Mouse (Mus musculus): Measurements from ENCODE around the gene Uap1.
A peak's percentile ranks its signal among the peaks of the same experiment; 100 is the strongest.

Uap1 gene

DNA sequence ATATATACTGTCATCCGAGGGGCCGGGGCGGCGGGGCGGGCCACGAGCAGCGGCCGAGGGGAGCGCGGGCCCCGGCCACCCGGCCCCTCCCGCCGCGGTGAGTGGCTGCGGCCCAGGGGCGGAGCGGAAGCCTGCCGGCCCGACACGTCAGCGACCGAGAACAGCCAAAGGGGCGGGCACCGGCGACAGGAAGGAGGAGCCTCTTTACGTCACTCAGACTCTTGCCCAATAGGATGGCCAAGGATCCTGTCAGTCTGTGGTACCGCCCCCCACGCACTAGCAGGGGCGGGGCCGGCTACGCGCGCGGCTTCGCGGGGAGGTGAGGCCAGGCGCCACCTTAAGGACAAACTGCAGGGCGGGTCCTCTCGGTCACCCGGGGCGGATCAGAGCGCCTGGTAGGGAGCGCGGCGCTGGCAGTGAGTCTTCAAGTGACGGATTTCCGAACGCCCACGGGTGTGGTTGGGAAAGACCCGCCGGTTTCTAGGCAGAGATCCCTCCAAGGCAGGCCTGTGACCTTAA lies at the start of gene Uap1:
Gene Uap1 (minus strand): TSS at position 144 of the 519 bp plus-strand sequence.
- DNase-seq (ENCODE audit: low read depth) = peak; percentile 100

DNA sequence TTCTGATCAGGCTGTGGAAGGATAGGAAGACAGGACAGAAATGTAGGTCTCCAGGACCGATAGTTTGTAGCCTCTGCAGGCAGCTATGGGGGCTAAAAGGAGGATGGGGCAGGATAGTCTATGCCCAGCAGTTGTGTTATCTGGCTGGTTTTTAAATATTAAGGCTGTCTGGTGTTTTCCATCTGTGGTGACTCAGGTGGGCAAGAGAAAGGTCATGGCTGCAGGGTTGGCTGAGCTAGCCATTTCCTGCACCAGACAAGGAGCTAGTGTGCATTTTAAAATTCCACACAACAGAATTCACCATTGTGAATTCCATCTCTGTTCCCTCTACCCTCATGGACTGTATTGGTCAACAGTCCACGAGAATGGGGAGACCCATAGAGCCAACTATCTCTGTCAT lies 48.5 kb upstream of the Uap1 start:
- no peak for DNase-seq (ENCODE audit: low read depth)

DNA sequence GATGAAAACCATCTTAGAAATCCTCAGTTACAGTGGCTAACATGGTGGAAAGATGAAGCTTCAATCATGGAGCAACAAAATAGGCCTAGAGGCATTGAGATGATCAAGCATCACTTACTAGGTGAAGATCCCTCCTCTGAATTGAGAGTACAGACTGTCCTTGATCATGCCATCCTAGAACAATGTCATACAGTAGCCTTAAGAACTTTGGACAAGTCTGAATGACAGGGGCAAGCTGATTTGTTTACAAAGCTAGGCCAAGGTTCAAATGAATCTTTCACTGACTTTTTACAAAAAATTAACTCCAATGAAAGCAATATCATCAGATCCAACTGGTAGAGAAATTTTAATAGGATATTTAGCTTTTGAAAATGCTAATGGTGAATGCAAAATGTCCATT lies 45.6 kb upstream of the Uap1 start:
- DNase-seq (ENCODE audit: low read depth) = no peak

DNA sequence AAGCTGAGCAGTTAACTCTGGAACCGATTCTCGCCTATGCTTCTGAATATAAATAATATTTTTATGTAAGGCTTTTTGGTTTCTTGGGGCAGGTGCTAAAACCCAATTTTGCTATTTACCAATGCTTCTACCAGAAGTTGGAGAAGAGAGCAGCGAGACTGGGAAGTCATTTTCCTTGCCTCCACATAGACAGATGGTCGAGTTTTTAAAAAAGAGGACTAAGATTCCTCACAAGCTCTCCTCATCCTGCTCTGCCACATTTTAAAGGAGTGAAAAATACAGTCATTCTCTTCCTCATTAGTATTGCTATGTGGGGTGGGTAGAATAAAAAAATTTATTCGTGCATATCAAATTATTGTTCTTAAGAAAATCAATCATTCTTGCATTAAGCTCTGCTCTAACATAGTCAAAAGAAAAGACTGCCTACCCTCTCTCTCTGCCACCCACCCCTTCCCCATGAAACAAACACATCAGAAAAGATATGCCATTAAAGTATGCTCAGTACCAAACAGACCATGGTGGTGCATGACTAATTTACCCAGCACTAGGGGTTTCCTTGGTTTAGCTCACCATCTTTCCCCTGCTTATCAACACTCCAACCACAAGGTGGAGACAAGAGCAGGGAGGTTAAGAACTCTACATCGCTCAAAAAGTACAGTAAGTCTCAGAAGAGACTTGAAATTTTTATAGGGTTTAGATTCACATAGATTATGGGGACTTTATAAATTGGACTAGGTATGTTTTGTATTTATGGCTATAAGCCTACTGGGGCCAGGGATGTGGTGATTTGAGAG lies 43.5 kb upstream of the Uap1 start:
- peak; percentile 71 for DNase-seq (ENCODE audit: low read depth)

DNA sequence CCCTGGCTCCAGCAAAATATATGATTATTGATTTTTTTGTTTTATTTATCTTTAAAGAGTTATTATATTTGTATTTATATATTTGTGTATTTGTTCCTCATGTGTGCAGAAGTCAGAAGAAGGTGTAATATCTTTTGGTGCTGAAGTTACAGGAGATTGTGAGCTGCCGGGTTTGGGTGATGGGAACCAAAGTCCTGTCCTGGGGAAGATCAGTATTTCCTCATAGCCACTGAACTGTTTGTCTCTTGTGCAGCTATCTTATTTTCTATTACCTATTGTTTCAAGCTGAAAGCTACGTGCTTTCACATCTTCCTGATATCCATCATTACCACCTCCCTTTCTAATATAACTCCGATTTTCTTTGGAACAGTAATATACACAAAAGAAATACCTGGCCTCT lies 40.8 kb upstream of the Uap1 start:
- DNase-seq (ENCODE audit: low read depth) = no peak

DNA sequence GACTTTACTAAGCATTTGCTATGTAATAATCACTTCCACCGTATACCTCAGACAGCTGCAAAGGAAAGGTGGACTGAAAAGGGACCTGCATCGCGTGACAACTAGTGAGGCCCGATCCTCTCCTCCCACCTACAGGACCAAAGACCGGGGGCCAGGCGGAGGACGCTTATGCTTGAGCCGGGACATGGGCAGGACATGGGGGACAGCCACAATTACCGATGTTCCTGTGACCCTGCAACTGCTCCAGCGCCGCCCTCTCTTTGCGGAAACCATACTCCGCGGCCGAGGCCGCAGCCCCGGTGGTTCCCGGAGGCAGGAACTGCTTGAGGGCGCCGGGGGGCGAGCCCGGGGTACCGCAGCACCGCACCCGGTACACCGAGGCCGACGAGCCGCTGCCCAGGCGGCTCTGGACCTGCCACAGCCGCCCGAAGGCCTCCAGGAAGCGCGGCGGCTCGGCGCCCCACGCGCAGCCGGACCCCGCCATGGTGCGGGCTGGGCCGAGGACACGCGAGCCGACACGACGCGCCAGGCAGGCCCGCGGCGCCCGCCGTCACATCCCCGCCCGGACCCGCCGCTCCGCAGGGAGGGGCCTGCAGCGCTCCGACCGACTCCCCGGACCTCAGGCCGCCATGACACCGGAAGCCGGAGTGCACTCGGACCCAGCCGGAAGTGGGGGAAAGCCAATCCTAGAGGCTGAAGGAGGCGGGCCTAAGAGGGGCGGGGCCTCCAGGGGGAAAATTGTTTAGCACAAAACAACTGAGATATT lies 40.2 kb upstream of the Uap1 start, which contains the start of gene Uhmk1:
Gene Uhmk1 (minus strand): TSS at position 641 of the 766 bp plus-strand sequence.
- peak; percentile 87 for DNase-seq (ENCODE audit: low read depth)

DNA sequence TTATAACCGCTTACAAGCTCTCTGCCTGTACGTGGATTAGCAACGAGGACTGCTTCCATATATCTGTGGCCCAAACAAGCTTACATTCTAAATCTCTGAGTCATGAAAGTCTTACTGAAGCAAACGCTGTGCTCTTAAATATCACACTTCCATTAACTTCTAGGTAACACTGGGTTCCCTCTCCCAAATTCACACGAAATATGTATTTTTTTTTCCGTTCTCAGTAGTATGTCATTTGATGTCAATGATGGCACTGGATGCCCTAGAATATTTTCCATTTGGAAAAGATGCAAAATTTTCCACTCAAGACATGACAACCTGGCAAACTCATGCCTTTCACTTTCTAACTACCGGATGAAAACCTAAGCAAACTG lies 39.6 kb upstream of the Uap1 start:
- DNase-seq (ENCODE audit: low read depth) = no peak

DNA sequence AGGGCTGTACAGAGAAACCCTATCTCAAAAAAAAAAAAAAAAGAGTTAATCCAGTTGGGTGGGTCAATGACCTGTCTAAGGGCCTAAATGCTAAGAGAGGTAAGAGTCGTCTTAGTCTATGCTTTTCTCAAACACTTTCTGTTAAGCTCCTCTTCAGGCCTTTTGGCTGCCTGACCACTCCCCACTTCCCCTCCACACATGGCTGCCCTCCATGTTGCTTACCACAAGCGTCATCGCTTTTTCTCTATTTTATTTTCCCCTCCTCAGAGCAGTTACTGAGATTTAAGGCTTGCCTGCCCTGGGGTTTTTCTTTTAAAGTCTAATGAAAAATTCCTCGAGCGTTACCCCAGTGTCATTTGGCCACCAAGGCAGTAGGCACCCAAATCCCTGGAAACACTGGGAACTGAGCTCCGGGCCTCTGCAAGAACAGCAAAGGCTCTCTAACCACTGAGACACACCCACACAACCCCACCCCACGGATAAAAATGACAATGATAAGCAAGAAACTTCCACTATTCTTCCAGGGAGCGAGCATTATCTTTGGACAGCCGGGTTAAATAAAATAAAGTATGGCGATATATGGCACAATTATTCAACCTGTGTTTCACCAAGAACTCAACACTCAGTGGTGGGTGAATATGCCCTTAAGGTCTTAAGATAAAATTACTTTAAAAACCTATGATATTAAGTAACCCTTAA lies 38.6 kb upstream of the Uap1 start:
- no peak for DNase-seq (ENCODE audit: low read depth)

DNA sequence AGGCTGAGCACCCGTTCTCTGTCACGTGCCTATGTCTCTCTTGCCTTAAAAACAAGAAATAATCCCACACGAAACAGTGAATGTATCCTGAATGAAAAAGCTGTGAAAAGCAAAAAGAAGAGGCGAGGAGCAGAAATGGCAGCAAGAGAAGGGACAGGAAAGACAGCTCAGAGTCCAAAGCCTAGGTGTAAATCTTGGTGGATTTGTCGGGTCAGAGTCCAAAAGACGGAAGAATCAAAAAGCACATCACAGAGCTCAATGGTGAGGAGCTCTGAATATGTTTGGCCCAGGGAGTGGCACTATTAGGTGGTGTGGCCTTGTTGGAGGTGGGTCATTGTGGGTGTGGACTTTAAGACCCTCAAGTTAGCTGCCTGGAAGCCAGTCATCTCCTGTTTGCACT lies 31.6 kb upstream of the Uap1 start:
- no peak for DNase-seq (ENCODE audit: low read depth)

DNA sequence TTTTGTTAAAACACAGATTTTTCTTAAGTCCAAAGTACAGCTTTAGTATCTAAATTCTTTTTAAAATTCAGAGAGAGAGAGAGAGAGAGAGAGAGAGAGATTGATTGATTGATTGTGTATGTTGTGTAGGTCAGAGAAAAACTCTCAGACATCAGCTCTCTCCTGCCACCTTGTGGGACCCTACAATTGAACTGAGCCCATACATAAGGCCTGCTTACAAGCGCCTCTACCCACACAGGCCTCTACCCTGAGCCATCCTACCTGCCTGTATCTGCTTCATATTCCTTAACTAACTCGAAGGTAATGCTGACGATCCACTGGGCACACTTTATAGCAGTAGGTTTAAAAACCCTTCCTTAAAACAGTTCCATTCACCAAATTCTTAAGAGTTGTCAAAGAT lies 25.6 kb upstream of the Uap1 start:
- DNase-seq (ENCODE audit: low read depth) = peak; percentile 47

DNA sequence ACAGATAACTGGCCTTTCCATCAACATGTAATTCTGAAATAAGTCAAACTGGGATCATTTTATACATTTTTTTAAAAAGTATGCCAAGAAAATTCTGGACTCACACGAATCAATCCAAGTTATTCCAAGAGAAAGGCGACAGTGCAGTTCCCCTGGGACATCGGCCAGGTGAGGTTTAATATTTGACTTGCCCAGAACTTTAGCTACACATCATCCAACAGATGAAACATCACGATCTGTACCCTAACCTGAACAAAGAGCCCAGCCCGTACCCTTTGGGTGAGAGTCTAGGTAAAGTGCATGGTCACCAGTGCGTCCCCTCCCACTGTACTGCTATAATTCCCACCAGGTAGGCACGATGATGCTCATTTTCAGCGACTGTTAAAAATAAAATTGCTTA lies 21.5 kb upstream of the Uap1 start:
- DNase-seq (ENCODE audit: low read depth) = no peak

DNA sequence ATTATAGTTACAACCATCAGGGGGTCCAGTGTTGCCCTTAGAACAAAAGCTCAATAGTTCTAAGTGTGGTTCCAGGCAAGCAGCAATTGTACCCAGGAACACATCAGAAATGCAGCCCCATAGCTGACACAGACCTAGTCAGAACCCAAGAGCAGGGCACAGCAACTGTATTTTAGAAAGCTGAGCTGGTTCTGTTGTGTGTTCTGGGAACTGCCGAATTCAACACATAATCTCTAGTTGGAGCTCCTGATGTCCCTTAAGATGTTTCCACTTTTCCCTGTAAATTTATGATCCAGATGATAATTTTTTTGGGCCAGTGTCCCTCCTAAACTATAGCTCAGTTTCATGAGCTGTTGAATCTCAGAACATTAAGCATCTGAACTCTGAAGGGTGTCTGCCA lies 17.2 kb upstream of the Uap1 start:
- no peak for DNase-seq (ENCODE audit: low read depth)

DNA sequence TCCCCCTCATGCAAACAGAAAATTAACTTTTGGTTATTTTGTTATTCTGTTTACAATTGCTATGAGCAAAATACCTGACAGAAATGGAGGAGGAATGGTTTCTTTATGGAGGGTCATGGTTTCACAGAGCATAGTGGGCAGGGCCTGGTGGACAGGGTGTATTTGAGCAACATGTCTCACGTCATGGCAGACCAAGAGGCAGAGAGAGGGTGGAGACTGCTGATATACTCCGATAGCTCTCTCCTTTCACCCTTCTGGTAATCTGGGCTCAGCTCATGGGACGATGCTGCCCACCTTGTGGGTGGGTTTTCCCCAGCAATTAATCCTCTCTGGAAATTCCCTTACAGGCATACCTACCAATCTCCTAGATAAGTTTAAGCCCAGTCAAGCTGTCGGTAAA lies 15.5 kb upstream of the Uap1 start:
- DNase-seq (ENCODE audit: low read depth) = no peak

DNA sequence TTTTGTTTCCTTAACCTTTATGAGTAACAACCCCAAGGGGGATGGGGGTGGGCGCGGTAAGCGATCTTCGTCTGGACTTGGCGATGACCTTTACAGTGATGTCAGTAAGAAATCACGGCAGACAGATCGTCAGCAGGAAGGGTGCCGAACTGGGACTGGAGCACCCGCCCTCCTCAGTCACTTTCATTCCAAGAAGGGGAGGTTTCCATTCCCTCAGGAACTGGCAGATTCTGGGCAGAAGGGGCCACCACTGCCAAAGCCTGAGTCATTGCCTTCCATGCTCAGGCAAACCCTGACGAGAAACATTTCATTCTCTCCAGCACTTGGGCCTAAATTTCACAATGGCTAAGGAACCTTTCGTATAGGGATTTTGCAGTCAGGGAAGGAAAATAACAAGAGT lies 13.8 kb upstream of the Uap1 start:
- DNase-seq (ENCODE audit: low read depth) = no peak

DNA sequence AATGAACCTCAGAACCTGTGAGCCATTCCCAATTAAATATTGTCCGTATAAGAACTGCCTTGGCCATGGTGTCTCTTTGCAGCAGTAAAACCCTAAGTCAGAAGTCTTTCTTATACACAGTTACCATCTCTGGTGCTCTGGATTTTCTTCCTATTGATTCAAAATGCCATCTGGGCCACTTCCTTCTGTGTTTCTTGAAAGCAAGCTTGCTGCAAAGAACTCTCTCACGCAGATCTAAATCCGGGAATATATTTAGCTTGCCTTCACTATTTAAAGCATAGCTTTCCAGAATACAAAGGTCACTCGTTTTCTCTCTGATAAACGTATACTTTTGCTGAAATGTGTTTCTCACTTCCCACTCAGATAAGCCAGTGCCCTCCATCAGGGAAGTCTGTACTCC lies 11.8 kb upstream of the Uap1 start:
- DNase-seq (ENCODE audit: low read depth) = no peak

DNA sequence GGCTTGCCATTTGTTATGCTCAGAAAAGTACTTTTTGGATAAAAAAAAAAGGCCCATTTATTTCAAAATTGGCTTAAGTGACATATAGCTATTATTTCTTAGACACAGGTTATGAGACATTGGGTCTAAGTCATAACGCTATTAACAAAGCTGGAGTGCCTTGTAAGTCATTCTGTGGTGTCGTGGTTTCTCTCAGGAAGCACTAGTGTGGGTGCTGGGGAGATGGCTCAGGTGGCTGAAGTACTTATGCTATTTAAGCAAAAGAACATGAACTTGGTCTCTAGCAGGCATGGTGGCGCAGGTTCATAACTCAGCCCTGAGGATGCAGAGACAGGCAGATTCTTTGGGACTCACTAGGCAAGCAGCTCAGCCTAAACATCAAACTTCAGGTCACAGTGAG lies 10.4 kb upstream of the Uap1 start:
- no peak for DNase-seq (ENCODE audit: low read depth)

DNA sequence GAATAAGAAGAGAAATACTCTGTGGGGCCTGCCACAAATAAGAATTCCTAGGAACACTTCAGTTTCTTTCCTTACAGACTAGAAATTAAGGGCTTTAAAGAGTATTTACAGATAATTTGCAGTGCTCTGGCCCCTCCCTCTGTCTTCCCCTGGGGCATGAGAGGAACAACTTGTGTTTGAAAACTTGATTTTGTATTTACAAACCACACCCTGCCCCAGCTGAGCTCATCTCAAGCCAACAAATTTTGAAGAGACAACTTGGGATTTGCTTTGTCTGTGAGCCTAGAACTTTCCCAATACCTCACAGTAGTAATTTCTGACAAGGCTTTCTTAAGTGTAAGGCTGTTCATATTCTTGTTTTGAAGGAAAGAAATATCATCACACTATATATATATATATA lies 7.9 kb upstream of the Uap1 start:
- no peak for DNase-seq (ENCODE audit: low read depth)

DNA sequence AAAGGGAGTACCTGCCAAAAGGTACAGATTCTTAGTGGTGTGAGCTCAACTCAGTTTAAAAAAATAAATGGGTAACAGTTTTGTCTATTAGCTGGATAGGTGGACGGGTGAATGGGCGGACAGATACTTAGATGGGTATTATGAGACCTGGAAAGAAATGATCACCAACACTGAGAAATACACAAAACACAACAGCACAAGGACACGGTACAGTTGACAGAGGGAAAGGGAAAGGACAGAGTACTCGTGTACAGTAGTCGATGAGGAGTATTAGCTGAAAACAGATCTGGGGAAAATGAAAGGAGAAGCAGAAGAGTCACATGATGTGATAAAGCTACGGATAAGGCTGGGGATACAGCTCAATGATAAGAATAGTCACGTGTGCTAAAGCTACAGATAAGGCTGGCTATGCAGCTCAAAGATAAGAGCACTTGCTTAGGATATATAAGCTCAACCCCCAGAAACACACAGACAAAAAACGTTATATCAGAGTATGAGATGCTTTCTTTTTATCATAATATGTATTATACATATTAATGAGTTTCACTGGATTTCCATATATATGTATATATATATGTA lies 2.0 kb upstream of the Uap1 start:
- no peak for DNase-seq (ENCODE audit: low read depth)

DNA sequence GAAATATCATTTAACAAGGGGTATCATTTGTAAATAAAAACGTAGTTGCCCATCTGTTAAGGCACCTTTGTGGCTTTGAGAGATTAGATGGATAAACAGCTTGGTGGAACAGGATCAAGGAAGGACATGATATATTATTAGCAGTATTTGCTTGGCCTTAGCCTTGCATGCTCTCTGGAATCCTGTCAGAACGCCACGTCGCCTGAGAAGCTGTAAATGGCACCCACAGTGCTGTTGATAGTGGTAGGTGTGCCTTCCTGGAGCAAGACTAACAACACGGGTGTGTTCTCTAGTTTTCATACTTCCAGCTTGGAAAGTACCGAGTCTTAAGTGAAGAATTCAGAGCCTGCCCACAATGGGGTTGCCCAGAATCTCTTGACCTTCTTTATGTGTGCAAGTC lies 1.1 kb upstream of the Uap1 start:
- peak; percentile 22 for DNase-seq (ENCODE audit: low read depth)

DNA sequence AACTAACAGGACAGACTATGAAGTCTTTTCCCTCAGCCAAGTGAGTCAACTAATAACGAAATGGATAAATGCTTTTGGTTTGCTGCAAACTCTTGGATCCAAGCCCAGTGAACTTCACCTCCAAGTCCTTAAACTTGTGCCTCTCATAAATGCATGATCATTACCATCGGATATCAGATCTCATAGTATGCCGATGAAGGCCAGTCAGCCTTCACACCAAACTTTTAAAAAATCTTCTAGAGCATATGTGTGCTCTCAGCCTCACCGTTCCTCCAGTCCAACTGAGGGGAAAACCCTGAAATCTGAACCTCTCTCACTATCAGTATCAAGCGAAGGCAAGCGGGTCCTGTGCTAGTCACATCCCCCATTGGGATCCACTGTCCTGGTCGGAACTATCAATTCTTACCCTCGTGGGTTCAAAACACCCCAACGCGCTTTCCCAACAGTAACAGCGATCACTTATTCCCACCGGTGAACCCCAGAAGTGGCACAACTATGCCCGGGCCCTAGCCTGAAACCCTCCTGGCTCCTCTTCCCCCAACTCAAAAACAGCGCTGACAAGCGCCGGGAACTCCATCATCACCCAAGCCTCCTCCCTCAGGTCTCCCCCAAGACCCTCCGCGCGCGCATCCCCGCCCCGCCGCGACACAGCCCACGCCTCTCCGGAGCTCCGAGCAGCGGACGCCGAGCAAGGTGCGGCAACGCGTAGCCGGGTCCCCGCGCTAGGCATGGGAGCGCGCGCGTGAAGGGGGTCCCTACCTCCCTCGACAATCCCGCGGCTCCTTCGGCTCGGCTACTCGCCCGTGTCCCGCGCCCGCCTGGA lies 555 bp downstream of the Uap1 start:
- DNase-seq (ENCODE audit: low read depth) = no peak

DNA sequence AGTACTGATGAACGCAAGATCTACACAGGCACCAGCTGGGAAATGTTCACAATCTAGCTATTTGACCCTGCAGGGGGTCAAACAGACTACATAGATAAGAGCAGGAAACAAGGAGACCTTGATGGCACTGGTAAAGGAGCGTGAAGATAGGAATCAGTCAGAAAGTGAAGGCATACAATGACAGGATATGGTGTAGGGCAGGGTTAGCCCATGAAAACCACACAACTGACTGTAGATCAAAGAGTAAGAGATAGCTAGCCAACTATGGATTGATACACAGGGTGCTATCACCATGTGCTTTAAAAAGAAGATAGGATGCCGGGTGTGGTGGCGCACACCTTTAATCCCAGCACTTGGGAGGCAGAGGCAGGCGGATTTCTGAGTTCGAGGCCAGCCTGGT lies 7.0 kb downstream of the Uap1 start:
- peak; percentile 49 for DNase-seq (ENCODE audit: low read depth)

DNA sequence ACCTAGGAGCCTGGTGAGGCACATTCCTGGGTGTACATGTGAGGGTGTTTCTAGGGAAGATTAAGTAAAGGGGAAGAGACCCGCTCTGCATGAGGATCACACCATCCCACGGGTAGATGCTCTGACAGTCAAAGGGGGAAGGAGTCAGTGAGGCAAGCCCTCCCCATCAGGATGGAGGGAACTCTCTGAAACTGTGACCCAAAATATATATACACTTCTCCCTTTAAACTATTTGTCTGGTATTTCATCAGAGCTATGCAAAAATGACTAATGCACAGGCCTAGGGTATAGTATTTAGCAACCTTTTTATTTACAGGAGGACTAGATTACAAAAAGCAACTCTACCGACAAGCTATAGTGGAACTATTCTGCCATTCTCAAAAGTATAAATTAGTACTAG lies 9.8 kb downstream of the Uap1 start:
- DNase-seq (ENCODE audit: low read depth) = no peak
